Mouse (Mus musculus) G1E (cell line): ENCODE results near the gene Fam227a. TPM values are rescaled to one million over a fixed set of nuclear protein-coding genes. Genes with fewer than 3 reads are reported as not detected.

Source experiments
- ATAC-seq: 2 replicates; pipeline ENCODE4 v1.8.0; 2016; ENCODE audit warnings: mild to moderate bottlenecking; ENCODE audit not compliant: insufficient number of reproducible peaks, poor library complexity, low FRiP score, severe bottlenecking; ENCODE audit errors: extremely low read depth
- DNase-seq: peaks from one replicate; pipeline ENCODE4 v3.0.0; 2012; ENCODE audit warnings: low spot score
- H3K27me3 ChIP-seq: 2 replicates; pipeline ENCODE4 v1.6.1; 2012; ENCODE audit warnings: mild to moderate bottlenecking, low read length, inconsistent platforms; ENCODE audit not compliant: insufficient read depth
- H3K36me3 ChIP-seq: replicated peaks from 2 replicates; pipeline ENCODE3; 2012; ENCODE audit warnings: mild to moderate bottlenecking, inconsistent platforms
- H3K4me1 ChIP-seq: 2 replicates; pipeline ENCODE4 v1.6.1; 2012; ENCODE audit warnings: low read depth, low read length, inconsistent platforms, mixed read lengths; ENCODE audit not compliant: insufficient read depth
- H3K4me3 ChIP-seq: 2 replicates; pipeline ENCODE4 v1.5.1; 2012; ENCODE audit warnings: low read depth, mild to moderate bottlenecking, inconsistent platforms, low read length, moderate library complexity, mixed read lengths
- H3K9me3 ChIP-seq: replicated peaks from 2 replicates; pipeline ENCODE4 v1.6.1; 2012; ENCODE audit warnings: inconsistent platforms
- CTCF ChIP-seq: IDR thresholded peaks from 2 replicates; pipeline ENCODE4 v1.5.1; 2012; ENCODE audit warnings: low read depth, low read length, inconsistent platforms, mixed read lengths
- GATA1 ChIP-seq: IDR thresholded peaks from 2 replicates; pipeline ENCODE4 v1.6.1; 2012; ENCODE audit warnings: borderline replicate concordance, low read length, inconsistent platforms, mixed read lengths
- GATA2 ChIP-seq: IDR thresholded peaks from 2 replicates; pipeline ENCODE4 v1.6.1; 2012; ENCODE audit warnings: low read depth, low read length, inconsistent platforms, borderline replicate concordance
- POLR2AphosphoS5 ChIP-seq: IDR thresholded peaks from 2 replicates; pipeline ENCODE4 v1.6.1; 2012; ENCODE audit warnings: low read depth, low read length, inconsistent platforms; ENCODE audit not compliant: insufficient replicate concordance
- TAL1 ChIP-seq: conservative IDR thresholded peaks from 2 replicates; pipeline ENCODE4 v1.6.1; 2012; ENCODE audit warnings: low read depth, low read length, inconsistent platforms, mixed read lengths
- polyA plus RNA-seq: library from polyadenylated mRNA; stranded (reverse); fragments of >175 nt; gene quantifications from 2 replicates; pipeline ENCODE4 v1.2.3, GENCODE M21; 2012
- total RNA-seq, 2 experiments: library from RNA; stranded (forward) in 1 of 2; stranded (reverse) in 1 of 2; fragments of 200-1000 nt in 1 of 2; fragments of >200 nt in 1 of 2; fragmentation: Nextera tagmentation in 1 of 2; gene quantifications; 2 replicates each; pipeline ENCODE4 v1.2.3; 2014 to 2017

Fam227a gene
- total and polyA plus RNA-seq, 3 experiments = 0.11 to 2.1 (median 0.90) TPM

- Histone ChIP-seq H3K4me1 (peaks cover 69% of the 10 kb centered on the region), H3K9me3 (no peaks in the 10 kb centered on the region), H3K4me3 (no peak overlapping the region; the same call in 1 of the 2 replicates), H3K36me3 (peaks cover 63% of the 10 kb centered on the region), H3K27me3 (no peaks in the 10 kb centered on the region)
- DNase-seq = no peak
- no peak for ATAC-seq
- no peak for TF ChIP-seq TAL1
- TF ChIP-seq GATA2 = no peak
- no peak for TF ChIP-seq CTCF
- TF ChIP-seq POLR2AphosphoS5 = no peak
- no peak for TF ChIP-seq GATA1
These were observed 37.8 kb upstream of the Fam227a start for GRCm38 (mm10) chr15:79696508-79696907.

GRCm38 (mm10) chr15:79695516-79695915, 36.8 kb upstream of the Fam227a start:
- no peaks in the 10 kb centered on the region for H3K9me3 ChIP-seq
- peaks cover 74% of the 10 kb centered on the region for H3K4me1 ChIP-seq
- peak; percentile 51 for ATAC-seq
- H3K36me3 ChIP-seq = peaks cover 63% of the 10 kb centered on the region
- peak; percentile 72 for DNase-seq
- peak overlapping the region; percentile 69; the same call in 1 of the 2 replicates for H3K4me3 ChIP-seq
- TF ChIP-seq GATA1 (no peak), CTCF (no peak), TAL1 (peak; percentile 91), POLR2AphosphoS5 (no peak), GATA2 (no peak)
- H3K27me3 ChIP-seq = no peaks in the 10 kb centered on the region

DNA sequence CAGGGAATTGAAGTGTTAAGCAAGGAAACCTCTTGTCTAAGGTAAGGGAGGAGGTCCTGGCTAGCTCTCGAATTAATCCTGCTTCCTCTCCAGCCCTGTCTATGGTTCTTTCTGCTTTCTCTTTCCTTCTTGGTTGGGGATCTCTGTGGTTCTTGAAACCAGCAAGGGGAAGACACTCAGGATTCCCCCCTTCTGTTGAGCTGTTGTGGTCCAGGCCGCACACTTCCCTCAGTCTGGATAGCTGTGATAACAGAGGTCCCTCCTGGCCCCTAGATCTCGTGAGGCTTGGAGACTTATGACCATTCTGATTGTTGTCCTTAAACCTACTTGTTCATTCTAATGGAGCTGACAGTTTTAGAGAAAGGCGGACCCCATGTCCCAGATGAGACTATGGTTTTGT, 35.8 kb upstream of the Fam227a start:
- TF ChIP-seq CTCF (no peak), GATA2 (no peak), TAL1 (peak; percentile 92), GATA1 (no peak), POLR2AphosphoS5 (no peak)
- no peaks in the 10 kb centered on the region for H3K27me3 ChIP-seq
- H3K4me1 ChIP-seq = peaks cover 79% of the 10 kb centered on the region
- DNase-seq (peak; percentile 70), ATAC-seq (peak; percentile 25; the same call in 1 of the 2 replicates)
- H3K36me3 ChIP-seq = peaks cover 61% of the 10 kb centered on the region
- H3K4me3 ChIP-seq = peak overlapping the region; percentile 69
- H3K9me3 ChIP-seq = no peaks in the 10 kb centered on the region

DNA sequence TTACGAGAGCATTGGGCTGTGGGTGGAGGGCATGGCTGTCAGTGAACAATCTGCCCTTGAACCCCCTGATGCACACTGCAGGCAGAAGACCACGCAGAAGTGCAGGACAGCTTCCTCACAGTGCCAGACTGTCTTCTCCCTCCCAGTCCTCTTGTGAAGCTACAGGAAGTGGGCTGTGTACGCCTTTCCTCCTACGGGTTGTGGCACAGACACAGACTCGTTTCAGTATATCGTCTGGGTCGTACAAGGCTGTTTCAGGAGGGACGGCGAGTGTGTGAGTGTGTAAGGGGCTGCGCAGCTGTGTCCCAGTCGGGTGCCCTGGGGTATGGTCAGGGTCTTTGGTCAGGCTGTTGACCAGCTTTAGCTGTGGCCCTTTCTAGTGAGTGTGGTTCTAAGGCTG, 35.0 kb upstream of the Fam227a start:
- no peaks in the 10 kb centered on the region for H3K9me3 ChIP-seq
- DNase-seq (no peak), ATAC-seq (no peak)
- no peaks in the 10 kb centered on the region for H3K27me3 ChIP-seq
- peaks cover 83% of the 10 kb centered on the region for H3K4me1 ChIP-seq
- H3K4me3 ChIP-seq = peak overlapping the region; percentile 69
- peaks cover 55% of the 10 kb centered on the region for H3K36me3 ChIP-seq
- TF ChIP-seq CTCF (no peak), POLR2AphosphoS5 (no peak), GATA2 (no peak), TAL1 (no peak), GATA1 (no peak)

- TF ChIP-seq TAL1 (no peak), GATA1 (no peak), GATA2 (no peak), POLR2AphosphoS5 (no peak), CTCF (no peak)
- ATAC-seq = no peak
These were observed 33.6 kb upstream of the Fam227a start for GRCm38 (mm10) chr15:79692334-79692733.

DNA sequence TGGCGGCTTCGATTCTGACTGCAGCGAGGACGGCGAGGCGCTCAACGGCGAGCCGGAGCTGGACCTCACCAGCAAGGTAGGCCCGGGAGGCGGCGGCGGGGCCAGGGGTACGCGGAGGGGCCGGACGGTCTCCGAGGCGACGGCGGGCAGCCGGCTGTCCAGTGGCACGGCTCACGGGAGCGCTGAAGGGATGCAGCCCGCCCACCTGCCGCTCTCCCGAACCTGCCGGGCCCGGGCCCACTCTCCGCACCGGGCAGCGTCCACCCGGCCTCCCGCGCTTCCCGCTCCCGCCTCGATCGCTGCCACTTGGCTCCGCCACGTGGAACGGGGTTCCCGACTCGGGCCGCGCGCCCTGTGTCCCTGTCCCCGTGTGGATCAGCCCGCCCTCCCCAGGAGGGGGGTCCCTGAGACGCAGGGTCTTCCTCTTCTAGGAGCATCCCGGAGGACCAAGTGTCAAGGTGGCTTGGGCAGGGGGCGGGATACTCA, 32.3 kb upstream of the Fam227a start:
- H3K9me3 ChIP-seq = no peaks in the 10 kb centered on the region
- H3K4me3 ChIP-seq = peak overlapping the region; percentile 96
- H3K36me3 ChIP-seq = peaks cover 34% of the 10 kb centered on the region
- TF ChIP-seq CTCF (no peak), TAL1 (no peak), GATA1 (no peak), POLR2AphosphoS5 (no peak), GATA2 (no peak)
- DNase-seq (no peak), ATAC-seq (no peak)
- H3K4me1 ChIP-seq = peaks cover 72% of the 10 kb centered on the region
- no peaks in the 10 kb centered on the region for H3K27me3 ChIP-seq

More at GRCm38 (mm10) chr15:79692334-79692733, 33.6 kb upstream of the Fam227a start:
- H3K27me3 ChIP-seq = no peaks in the 10 kb centered on the region
- peaks cover 77% of the 10 kb centered on the region for H3K4me1 ChIP-seq
- no peak for DNase-seq
- H3K36me3 ChIP-seq = peaks cover 43% of the 10 kb centered on the region
- peak overlapping the region; percentile 96; the same call in 1 of the 2 replicates for H3K4me3 ChIP-seq
- H3K9me3 ChIP-seq = no peaks in the 10 kb centered on the region

DNA sequence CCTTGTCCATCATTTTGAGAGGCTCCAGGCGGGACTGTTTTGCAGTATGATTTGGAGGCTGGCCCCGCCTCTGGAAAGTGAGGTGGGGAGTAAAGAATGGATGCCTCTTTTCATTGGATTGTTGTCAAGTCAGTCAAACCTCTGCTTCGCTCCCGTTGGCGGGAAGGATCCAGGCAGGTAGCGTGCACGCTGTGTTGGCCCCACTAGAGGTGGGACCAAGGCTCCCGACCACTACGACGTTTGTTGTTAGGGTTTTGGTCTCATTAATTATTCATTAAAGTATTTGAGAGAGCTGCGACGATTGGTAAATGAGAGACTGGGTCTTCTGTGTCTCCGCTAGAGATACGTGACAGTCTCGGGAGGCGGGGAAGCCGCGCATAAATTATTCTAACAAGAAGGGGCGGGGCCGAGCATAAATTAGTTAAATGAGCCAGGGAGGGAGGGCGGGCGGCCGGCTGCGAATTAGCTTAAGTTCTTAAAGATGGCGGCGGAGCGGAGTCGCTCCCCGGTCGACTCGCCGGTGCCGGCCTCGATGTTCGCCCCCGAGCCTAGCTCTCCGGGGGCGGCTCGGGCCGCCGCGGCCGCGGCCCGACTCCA, 31.8 kb upstream of the Fam227a start, which contains the start of gene Gtpbp1:
Gene Gtpbp1, plus strand, starts transcription at position 420 of the 597 bp plus-strand sequence.
- peaks cover 72% of the 10 kb centered on the region for H3K4me1 ChIP-seq
- no peaks in the 10 kb centered on the region for H3K9me3 ChIP-seq
- DNase-seq (peak; percentile 97), ATAC-seq (peak; percentile 86)
- peaks cover 35% of the 10 kb centered on the region for H3K36me3 ChIP-seq
- peak within 1 kb of the TSS; percentile 96 for H3K4me3 ChIP-seq
- TF ChIP-seq GATA2 (no peak), CTCF (no peak), POLR2AphosphoS5 (no peak), TAL1 (no peak), GATA1 (no peak)
- H3K27me3 ChIP-seq = no peaks in the 10 kb centered on the region
